Mouse (Mus musculus): ENCODE measurements around the gene Sik1.

- TF ChIP-seq POLR2A (IDR thresholded peaks at IDR 0.05; ENCODE audit: extremely low read depth, insufficient read depth, low read length) (no peak), CTCF (IDR thresholded peaks at IDR 0.05; ENCODE audit: extremely low read depth, insufficient read depth, low read length) (no peak)
These were observed 12.5 kb upstream of the Sik1 start for GRCm38 (mm10) chr17:31868076-31868475.
